Mouse (Mus musculus) layer of hippocampus, postnatal 36 days (tissue): Measurements from ENCODE around the gene Pex14. TPM values are rescaled to one million over a fixed set of nuclear protein-coding genes. Genes with fewer than 3 reads are reported as not detected.
"Not testable (repeated sequence)": the region's sequence is repeated elsewhere in the genome, so short reads cannot be mapped to it uniquely, and the experiment has no call there.

Experiments
- DNase-seq, 2 experiments: peaks; one replicate each; pipeline ENCODE4 v3.0.0; 2022
- total RNA-seq, 2 experiments: library from RNA; stranded (reverse); gene quantifications; 2 replicates each; pipeline ENCODE4 v1.2.3; 2021

Gene Pex14
- total RNA-seq, result 10 to 100 TPM; 43.6 to 44.0 TPM

- peak; percentile 89 to 90 for DNase-seq
These were observed at the start of gene Pex14 for GRCm38 (mm10) chr4:149099369-149100017. Pex14 (minus strand) TSS chr4:149099876.

- no peak for DNase-seq
These were observed 49.5 kb upstream of the Pex14 start for GRCm38 (mm10) chr4:149149196-149149595.

- DNase-seq, result no peak
These were observed 48.4 kb upstream of the Pex14 start for GRCm38 (mm10) chr4:149148084-149148483.

GRCm38 (mm10) chr4:149147528-149147927 lies 47.9 kb upstream of the Pex14 start:
- no peak for DNase-seq

- DNase-seq, result no peak
These were observed 45.5 kb upstream of the Pex14 start for GRCm38 (mm10) chr4:149145151-149145550.

- peak; percentile 76 to 81 for DNase-seq
These were observed 44.8 kb upstream of the Pex14 start for GRCm38 (mm10) chr4:149144459-149144858.

DNA sequence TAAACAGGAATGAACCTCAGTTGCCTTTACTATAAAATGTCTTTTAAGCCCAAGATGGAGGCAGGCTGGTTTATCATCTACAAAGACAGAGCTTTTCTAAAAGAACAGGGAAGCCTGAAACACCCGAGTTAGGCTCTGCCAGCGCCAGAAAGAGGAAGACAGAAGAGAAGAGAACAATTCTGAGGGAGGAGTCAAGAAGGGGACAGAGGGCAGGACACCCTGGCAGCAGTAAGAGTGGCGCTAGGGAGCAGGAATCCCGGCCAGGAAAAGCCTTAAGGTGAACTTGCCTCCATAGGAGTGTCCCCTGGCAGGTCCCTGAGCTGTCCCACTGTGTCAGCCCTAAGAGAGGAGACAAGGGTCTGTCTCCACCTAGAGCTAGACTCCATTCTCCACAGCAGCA lies 43.9 kb upstream of the Pex14 start:
- DNase-seq, result no peak

DNA sequence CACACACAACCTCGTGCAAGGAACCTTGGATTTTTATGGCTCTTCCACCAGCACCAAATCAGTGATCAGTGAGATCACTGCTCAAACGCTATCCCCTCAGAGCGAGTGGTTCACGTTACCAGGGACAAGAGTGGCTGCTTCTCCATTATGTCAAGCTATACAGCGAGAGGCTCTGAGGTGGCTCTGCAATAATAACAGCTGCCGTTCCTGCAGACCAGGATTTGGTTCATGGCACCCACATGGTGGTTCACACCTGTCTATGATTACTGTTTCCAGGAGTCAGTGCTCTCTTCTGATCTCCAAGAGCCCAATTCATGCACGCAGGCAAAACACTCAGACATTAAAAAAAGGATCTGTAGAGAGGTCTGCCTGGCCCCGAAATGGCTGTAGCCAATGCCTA lies 38.8 kb upstream of the Pex14 start:
- no peak for DNase-seq

DNA sequence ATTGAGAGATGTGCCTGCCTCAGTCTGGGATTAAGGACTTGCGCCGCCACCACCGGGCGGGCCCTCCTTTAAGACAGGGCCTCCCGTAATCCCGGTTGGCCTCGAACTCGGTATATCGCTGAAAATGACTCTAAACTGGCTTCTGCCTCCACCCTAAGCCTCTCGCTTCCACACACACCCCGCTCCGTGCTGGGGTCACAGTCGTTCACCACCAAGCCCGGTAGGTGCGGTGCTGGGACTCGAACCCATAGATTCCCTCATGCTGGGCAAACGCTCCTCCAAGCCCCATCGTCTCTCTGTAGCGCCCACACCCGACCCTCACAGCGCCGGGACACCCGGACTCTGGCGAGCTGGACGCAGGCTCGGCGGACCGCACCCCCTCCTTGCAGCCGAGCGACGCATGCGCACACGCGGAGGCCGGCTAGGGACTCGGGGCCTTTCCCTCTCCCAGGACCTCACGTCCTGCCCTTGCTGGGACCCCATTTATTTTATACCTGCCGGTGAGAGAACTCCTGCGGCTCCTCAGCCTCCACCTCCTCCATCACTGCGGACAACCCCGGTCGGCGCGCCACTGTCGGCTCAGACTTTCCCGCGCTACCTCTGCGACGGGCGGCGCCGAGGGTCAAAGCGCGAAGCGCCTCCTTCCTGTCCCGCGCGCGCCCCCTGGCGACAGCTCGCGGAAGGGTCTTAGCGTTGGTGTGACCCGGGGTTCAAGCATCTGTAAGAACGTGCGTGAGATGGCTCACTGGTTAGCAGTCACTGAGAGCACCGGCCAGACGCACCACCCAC lies 37.5 kb upstream of the Pex14 start, which contains the start of gene Cenps:
Cenps (minus strand) TSS at position 648 of the 789 bp plus-strand sequence.
- DNase-seq, result peak; percentile 86

GRCm38 (mm10) chr4:149136116-149136850 lies 36.6 kb upstream of the Pex14 start:
- DNase-seq, result no peak

DNA sequence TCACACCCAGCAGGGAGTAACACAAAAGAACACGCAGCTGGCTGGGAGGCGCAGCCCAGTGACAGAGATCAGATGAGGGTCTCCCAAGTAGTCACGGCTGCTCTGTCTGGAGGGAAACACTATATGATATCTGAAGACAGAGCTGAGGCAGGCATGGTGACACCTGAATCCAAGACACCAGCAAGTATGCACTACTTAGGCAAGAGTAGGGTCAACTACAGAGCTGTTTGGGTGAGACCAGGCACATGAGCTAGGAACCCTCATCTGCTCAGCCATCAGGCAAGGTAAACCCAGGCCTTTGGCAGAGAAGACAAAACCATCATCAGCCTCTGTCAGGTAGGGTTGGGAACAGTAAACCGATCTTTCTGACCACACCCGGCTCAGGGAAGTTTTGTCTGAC lies 33.7 kb upstream of the Pex14 start:
- DNase-seq, result no peak

DNA sequence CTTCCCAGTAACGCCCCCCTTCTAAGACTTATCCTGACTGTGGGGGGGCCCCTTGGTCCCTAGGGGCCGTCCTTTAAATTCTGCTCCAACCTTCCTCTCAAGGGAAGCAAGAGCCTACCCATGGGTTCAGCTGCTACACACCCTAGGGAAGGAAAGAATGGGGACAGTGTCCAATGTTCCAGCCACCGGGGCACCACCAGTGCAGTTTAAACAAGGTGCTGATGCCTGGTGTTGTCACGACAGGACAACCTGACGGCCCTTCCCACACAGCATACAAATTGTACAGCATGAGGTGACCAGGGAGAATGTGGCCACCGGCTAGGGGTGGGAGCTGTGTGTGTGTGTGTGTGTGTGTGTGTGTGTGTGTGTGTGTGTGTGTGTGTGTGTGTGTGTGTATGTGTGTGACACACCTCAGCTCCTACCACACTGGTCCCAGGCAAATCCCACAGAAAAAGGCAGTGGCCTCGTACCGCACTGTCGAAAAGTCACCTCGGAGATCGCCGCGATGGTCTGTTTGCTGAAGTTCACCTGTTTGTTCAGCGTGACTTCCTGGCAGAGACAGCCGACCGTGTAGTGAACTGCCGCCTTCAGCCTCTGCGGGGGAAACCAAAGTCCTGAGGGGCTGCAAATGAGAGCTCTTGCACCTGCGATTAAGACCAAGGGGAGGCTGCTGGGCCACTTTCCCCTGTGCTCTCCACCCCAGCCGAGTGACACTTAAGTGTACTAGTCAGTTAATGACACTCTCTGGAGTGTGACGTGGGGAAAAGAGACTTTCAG lies 32.3 kb upstream of the Pex14 start:
- DNase-seq, result no peak

- no peak for DNase-seq
These were observed 31.5 kb upstream of the Pex14 start for GRCm38 (mm10) chr4:149131021-149131752.

DNA sequence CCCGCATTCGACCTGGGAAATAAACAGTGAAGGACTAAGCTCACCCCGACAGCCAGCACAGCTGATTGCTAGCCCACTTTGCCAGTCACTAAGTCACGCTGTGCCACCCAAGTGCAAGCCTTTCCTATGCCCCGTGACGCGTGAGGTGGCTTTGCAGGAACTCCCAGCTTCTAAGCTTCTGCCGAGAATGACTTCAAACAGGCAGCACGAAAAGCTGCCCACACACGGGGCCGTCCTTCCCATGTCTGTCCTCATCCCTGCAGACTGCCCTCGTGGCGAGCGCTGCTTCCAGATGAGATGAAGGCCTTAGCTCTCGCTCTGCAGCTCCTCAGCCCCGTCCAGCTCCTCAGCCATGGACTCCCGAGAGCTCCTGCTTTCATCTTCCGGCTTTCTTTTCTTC lies 28.8 kb upstream of the Pex14 start:
- no peak for DNase-seq

- no peak for DNase-seq
These were observed 27.0 kb upstream of the Pex14 start, which contains the start of gene Cort for GRCm38 (mm10) chr4:149126663-149127062. Cort (minus strand) TSS chr4:149126763.

DNA sequence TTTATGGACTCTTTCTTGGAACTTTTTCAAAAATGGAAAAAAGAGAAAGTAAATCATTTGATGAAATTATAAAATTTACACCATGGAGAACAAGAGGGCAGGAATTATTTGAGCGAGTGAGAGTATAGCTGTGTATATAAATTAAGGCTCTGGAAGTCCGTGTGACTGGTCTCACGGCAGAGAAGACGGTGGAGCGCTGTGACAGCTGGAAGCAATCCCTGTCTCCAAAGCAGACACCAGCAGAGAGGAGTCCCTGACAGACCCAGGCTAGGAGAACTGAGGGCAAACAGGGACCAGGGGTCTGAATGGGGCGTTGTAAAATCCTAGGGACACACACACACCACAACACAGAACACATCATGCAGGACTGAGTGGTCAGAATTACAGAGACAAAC lies 26.4 kb upstream of the Pex14 start:
- no peak for DNase-seq

DNA sequence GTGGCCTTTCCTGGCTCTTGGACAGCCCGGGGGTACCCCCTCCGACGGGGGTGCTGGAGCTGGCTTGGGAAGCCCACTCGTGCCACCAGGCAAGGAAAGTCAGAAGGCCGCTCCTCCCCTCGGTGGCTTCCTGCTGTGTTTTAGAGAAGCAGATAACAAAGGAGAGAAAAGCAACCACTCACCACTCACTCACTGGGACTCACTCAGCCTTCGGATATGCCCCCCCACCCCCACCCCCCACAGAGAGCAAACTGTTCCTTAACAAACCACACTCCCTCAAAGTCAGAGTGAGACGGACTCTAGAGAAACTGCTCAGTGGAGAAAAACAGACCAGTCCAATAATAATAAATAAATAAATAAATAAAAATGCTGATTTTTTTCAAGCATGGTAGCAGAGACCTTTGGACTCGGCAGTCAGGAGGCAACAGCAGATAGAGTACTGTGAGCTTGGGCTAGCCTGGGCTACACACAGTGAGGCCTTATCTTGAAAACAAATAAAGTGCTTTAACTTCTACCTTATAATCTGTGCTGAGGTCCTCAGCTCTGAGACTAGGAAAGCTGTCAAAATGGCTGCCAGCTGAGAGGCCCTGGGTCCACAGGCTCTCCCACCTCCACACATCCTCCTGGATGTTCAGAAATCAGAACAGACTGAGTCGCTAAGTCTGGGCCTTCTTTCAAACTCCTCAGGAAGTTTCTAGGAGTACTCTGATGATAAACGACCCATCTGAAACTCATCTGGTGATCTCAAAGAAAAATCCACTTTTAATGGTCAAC lies 25.9 kb upstream of the Pex14 start:
- DNase-seq, result no peak

- no peak for DNase-seq
These were observed 23.8 kb upstream of the Pex14 start for GRCm38 (mm10) chr4:149123432-149123831.

GRCm38 (mm10) chr4:149119978-149120562 lies 20.4 kb upstream of the Pex14 start:
- not testable (repeated sequence) for DNase-seq

GRCm38 (mm10) chr4:149103875-149104561 lies 4.3 kb upstream of the Pex14 start, which contains the start of gene Dffa:
Dffa (plus strand) TSS chr4:149104146.
- peak; percentile 91 to 92 for DNase-seq
